Mouse (Mus musculus) erythroblast, embryonic 14.5 days (primary cell): Measurements from ENCODE around the gene Amer2.

Source experiments
- GATA1 ChIP-seq: IDR thresholded peaks from 2 replicates; pipeline ENCODE4 v1.6.1; 2012; ENCODE audit warnings: low read length, inconsistent platforms, mixed read lengths
- TAL1 ChIP-seq: IDR thresholded peaks from 3 replicates; pipeline ENCODE4 v1.6.1; 2012; ENCODE audit warnings: low read length, inconsistent platforms, mixed read lengths

- no peak for TF ChIP-seq GATA1
- no peak for TF ChIP-seq TAL1
Observed at GRCm38 (mm10) chr14:60361380-60362212, 11.5 kb upstream of the Amer2 start.
